Mouse (Mus musculus) central nervous system, embryonic 14 days (tissue): ENCODE measurements around the gene Dpp8. TPM values are rescaled to one million over a fixed set of nuclear protein-coding genes. Genes with fewer than 3 reads are reported as not detected.

Experiments
- polyA plus RNA-seq: library from polyadenylated mRNA; depleted of rRNA; stranded (reverse); fragments of >200 nt; gene quantifications from 2 replicates; pipeline ENCODE4 v1.2.3, GENCODE M21; 2012; rRNA removed

The Dpp8 gene
- 55.1 and 59.0 TPM in 2 replicates for polyA plus RNA-seq

GRCm38 (mm10) chr9:65032269-65033108 is at the start of gene Dpp8:
Dpp8 (plus strand) TSS chr9:65032414.

DNA sequence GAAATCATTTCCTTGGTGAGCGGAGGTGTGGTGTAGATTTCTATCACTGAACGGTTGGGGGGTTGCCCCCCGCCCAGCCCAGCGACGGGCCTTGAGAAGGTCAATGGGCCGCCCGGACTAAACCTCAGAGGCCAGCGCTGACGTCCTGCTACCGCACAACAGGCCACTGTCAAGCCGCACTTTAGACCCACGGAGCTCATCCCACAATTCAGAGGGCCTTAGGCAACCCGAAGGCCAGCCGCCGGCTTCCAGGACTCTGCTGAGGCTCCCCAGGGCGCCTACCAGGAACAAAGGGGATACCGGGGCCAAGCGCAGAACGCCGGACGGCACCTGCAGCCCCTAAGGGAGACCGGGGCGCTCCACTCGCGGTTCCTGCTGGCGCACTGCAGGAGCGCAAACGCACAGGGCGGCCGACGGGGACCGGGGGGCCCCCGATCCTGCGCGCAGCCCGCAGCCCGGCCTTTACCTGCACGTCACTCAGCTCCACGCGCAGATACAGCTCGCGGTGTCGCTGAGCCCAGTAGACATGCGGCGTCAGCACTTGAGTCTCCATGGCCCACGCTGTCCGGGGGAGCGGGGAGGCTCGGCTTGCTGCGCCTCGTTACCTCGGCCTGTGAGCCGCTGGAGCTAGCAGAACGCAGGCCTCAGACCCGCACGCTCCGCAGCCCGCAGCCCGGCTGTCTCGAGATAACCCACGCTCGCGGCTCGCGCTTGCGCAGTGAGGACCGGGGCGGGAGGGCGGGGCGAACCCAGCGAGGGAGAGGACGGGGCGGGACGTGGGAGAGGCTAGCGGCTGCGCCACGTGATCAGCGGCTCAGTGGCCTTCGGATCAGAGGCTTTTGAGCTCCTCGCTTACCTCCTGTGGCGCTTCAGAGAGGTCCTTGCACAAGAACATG is 11.0 kb upstream of the Dpp8 start, which contains the start of gene Hacd3:
Gene Hacd3 (minus strand): TSS at position 703 of the 896 bp plus-strand sequence.

GRCm38 (mm10) chr9:65100991-65101685 is 68.9 kb downstream of the Dpp8 start, which contains the start of gene Igdcc4:
Igdcc4 (plus strand) TSS chr9:65101486.

Other genes starting within 250 kb of the Dpp8 start
- gene Dennd4a, start 221.1 kb upstream of the Dpp8 start, polyA plus RNA-seq, result 13.3 and 13.7 TPM in 2 replicates
- gene Slc24a1, start 80.8 kb upstream of the Dpp8 start, polyA plus RNA-seq, result 0.06 and 0.07 TPM in 2 replicates
- 34.6 and 36.3 TPM in 2 replicates for gene Ints14, start 71.5 kb upstream of the Dpp8 start, polyA plus RNA-seq
- gene Hacd3, start 10.7 kb upstream of the Dpp8 start, polyA plus RNA-seq, result 104 and 119 TPM in 2 replicates
- 28.8 and 39.9 TPM in 2 replicates for gene Igdcc4, start 69.1 kb downstream of the Dpp8 start, polyA plus RNA-seq
- gene Igdcc3, start 108.8 kb downstream of the Dpp8 start, polyA plus RNA-seq, result 14.3 and 17.3 TPM in 2 replicates
- 4.9 and 6.8 TPM in 2 replicates for gene Parp16, start 162.9 kb downstream of the Dpp8 start, polyA plus RNA-seq
- gene Cilp, start 232.8 kb downstream of the Dpp8 start, polyA plus RNA-seq, result 0.23 and 0.93 TPM in 2 replicates